Mouse (Mus musculus) CD4-positive, CD25-positive, alpha-beta regulatory T cell, adult 2 months (primary cell): ENCODE data around the gene Eid1.

Experiments
- DNase-seq: peaks from one replicate; pipeline ENCODE4 v3.0.0-alpha.2; 2012; ENCODE audit warnings: low read depth, low spot score

Eid1 gene

GRCm38 (mm10) chr2:125672957-125673631 is at the start of gene Eid1:
Gene Eid1 (plus strand): TSS chr2:125673095.
- peak; percentile 94 for DNase-seq

GRCm38 (mm10) chr2:125623211-125623610 is 49.7 kb upstream of the Eid1 start:
- DNase-seq = no peak

GRCm38 (mm10) chr2:125624127-125624685 is 48.7 kb upstream of the Eid1 start:
- peak; percentile 11 for DNase-seq

GRCm38 (mm10) chr2:125624837-125625351 is 48.0 kb upstream of the Eid1 start, which contains the start of gene Cep152:
Gene Cep152 (minus strand): TSS chr2:125625113.
- peak; percentile 98 for DNase-seq

- DNase-seq = no peak
Observed at GRCm38 (mm10) chr2:125626536-125626935, 46.4 kb upstream of the Eid1 start.

GRCm38 (mm10) chr2:125628487-125628886 is 44.4 kb upstream of the Eid1 start:
- no peak for DNase-seq

GRCm38 (mm10) chr2:125630010-125630409 is 42.9 kb upstream of the Eid1 start:
- no peak for DNase-seq

- DNase-seq = no peak
Observed at GRCm38 (mm10) chr2:125637331-125637730, 35.6 kb upstream of the Eid1 start.

GRCm38 (mm10) chr2:125644912-125645311 is 28.0 kb upstream of the Eid1 start:
- no peak for DNase-seq

GRCm38 (mm10) chr2:125650038-125650437 is 22.9 kb upstream of the Eid1 start:
- DNase-seq = no peak

GRCm38 (mm10) chr2:125650742-125651352 is 22.0 kb upstream of the Eid1 start:
- DNase-seq = no peak

- no peak for DNase-seq
Observed at GRCm38 (mm10) chr2:125651563-125651962, 21.3 kb upstream of the Eid1 start.

- DNase-seq = no peak
Observed at GRCm38 (mm10) chr2:125653286-125653685, 19.6 kb upstream of the Eid1 start.

- no peak for DNase-seq
Observed at GRCm38 (mm10) chr2:125655391-125655790, 17.5 kb upstream of the Eid1 start.

- peak; percentile 85 for DNase-seq
Observed at GRCm38 (mm10) chr2:125659823-125660536, 12.9 kb upstream of the Eid1 start.

GRCm38 (mm10) chr2:125660537-125661130 is 12.3 kb upstream of the Eid1 start:
- DNase-seq = no peak

- no peak for DNase-seq
Observed at GRCm38 (mm10) chr2:125661156-125661555, 11.7 kb upstream of the Eid1 start.

- no peak for DNase-seq
Observed at GRCm38 (mm10) chr2:125662517-125662916, 10.4 kb upstream of the Eid1 start.

GRCm38 (mm10) chr2:125665213-125665612 is 7.7 kb upstream of the Eid1 start:
- DNase-seq = no peak

GRCm38 (mm10) chr2:125665909-125666308 is 7.0 kb upstream of the Eid1 start:
- DNase-seq = no peak

GRCm38 (mm10) chr2:125666668-125667067 is 6.2 kb upstream of the Eid1 start:
- DNase-seq = no peak

GRCm38 (mm10) chr2:125667184-125667583 is 5.7 kb upstream of the Eid1 start:
- peak; percentile 57 for DNase-seq
